Mouse (Mus musculus) forebrain, postnatal 0 days (tissue): ENCODE measurements at regions not wholly inside any gene's neighbourhood (a gene's known extent, or its start where the extent isn't known, plus 50 kb on each side); places are given as distances from the start of the nearest gene placed in this dataset.

Experiments
- ATAC-seq: fragments of 200-750 bp; cut with Nextera tagmentation; 2 replicates; pipeline ENCODE4 v1.8.0; 2017; ENCODE audit warnings: mild to moderate bottlenecking, moderate library complexity
- DNase-seq: peaks from one replicate; pipeline ENCODE4 v3.0.0-alpha.2; 2015
- H3K27ac ChIP-seq: fragments of 300-500 bp; sonication (generic); 2 replicates; pipeline ENCODE4 v1.5.1; 2014; ENCODE audit warnings: low read depth, mild to moderate bottlenecking, antibody characterized with exemption, low read length, moderate library complexity, mixed read lengths
- H3K27me3 ChIP-seq: fragments of 300-500 bp; sonication (generic); 2 replicates; pipeline ENCODE4 v1.6.1; 2014; ENCODE audit warnings: mild to moderate bottlenecking, low read length, mixed read lengths; ENCODE audit not compliant: insufficient read depth
- H3K36me3 ChIP-seq: fragments of 300-500 bp; sonication (generic); 2 replicates; pipeline ENCODE4 v1.6.1; 2014; ENCODE audit warnings: mild to moderate bottlenecking, moderate library complexity; ENCODE audit not compliant: insufficient read depth
- H3K4me1 ChIP-seq: fragments of 300-500 bp; sonication (generic); 2 replicates; pipeline ENCODE4 v1.6.1; 2014; ENCODE audit warnings: antibody characterized with exemption; ENCODE audit not compliant: insufficient read depth
- H3K4me2 ChIP-seq: fragments of 300-500 bp; sonication (generic); 2 replicates; pipeline ENCODE4 v1.6.1; 2014; ENCODE audit warnings: low read depth, mild to moderate bottlenecking, moderate library complexity
- H3K4me3 ChIP-seq: fragments of 300-500 bp; sonication (generic); 2 replicates; pipeline ENCODE4 v1.5.1; 2014; ENCODE audit warnings: low read depth, low read length, mixed read lengths
- H3K9ac ChIP-seq: fragments of 300-500 bp; sonication (generic); 2 replicates; pipeline ENCODE4 v1.6.1; 2014; ENCODE audit warnings: mild to moderate bottlenecking
- H3K9me3 ChIP-seq: fragments of 300-500 bp; sonication (generic); 2 replicates; pipeline ENCODE4 v1.6.1; 2016; ENCODE audit warnings: low read length
- CTCF ChIP-seq: sonication (generic); IDR thresholded peaks from 2 replicates; pipeline ENCODE4 v1.5.1; 2016; ENCODE audit warnings: antibody characterized with exemption, control low read depth, low read depth
- WGBS: fragments of 180-500 bp; shearing (Covaris S2); extraction: QIAGEN DNeasy Blood & Tissue Kit; methylation state at CpG from one replicate; pipeline ENCODE4 v1.1.7; 2014; 5-methylcytosine and 5-hydroxymethylcytosine counted together

DNA sequence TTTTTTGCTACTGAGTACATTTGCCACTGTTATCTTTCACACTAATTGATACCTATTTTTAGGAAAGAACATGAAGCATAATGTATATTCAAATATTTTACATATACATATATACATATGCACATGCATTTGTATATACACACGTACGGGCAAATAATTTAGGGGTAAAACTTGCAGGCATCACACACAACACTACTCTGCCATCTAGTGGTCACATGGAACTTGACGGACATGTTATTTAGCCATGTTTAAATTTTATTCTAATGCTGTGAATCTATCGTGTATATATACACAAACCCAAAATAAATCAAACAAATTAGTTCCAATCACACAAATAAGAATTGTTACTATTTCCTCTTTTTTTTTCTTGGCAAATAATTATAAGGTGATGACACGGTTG, 466.5 kb downstream of the Kcnj2 start:
- WGBS: 22% methylated on average over 5 of the region's 5 CpGs

GRCm38 (mm10) chr11:111536040-111536836, 470.3 kb downstream of the Kcnj2 start:
- Histone ChIP-seq H3K27ac (no peak overlapping the region), H3K9ac (no peak overlapping the region), H3K36me3 (no peaks in the 10 kb centered on the region), H3K4me1 (no peaks in the 10 kb centered on the region), H3K4me2 (no peak overlapping the region), H3K27me3 (no peaks in the 10 kb centered on the region), H3K9me3 (no peaks in the 10 kb centered on the region), H3K4me3 (no peak overlapping the region)
- DNase-seq (peak; percentile 92), ATAC-seq (no peak)
- TF ChIP-seq CTCF: peak; percentile 90
- WGBS: 48% methylated on average over 17 of the region's 17 CpGs

More for the DNA sequence above, 466.5 kb downstream of the Kcnj2 start:
- Histone ChIP-seq H3K4me1 (no peaks in the 10 kb centered on the region), H3K4me2 (no peak overlapping the region), H3K4me3 (no peak overlapping the region), H3K9me3 (no peaks in the 10 kb centered on the region), H3K27me3 (no peaks in the 10 kb centered on the region), H3K36me3 (no peaks in the 10 kb centered on the region), H3K9ac (no peak overlapping the region), H3K27ac (no peak overlapping the region)
- ATAC-seq (no peak; the same call in 1 of the 2 replicates), DNase-seq (peak; percentile 81)
- peak; percentile 83 for TF ChIP-seq CTCF

DNA sequence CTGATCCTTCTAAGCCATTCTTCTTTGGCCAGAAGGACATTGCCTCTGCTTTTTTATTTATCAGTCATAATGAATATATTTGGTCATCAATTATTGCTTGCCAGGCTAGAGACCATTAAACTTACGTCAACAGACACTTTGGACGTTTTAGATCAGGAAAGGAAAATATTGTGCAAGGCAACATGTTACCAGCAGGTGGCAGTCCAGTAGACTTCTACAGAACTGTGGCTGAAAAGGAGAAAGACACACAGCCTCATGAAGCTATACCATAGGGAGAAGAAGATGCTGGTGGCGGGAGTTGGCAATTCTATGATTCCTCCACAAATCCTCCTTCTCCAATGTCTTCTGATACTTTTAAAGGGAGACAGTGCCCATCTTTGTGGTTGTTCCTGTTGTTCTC, 471.7 kb downstream of the Kcnj2 start:
- Histone ChIP-seq H3K4me2 (no peak overlapping the region), H3K27me3 (no peaks in the 10 kb centered on the region), H3K4me3 (no peak overlapping the region), H3K9me3 (no peaks in the 10 kb centered on the region), H3K4me1 (no peaks in the 10 kb centered on the region), H3K36me3 (no peaks in the 10 kb centered on the region), H3K27ac (no peak overlapping the region), H3K9ac (no peak overlapping the region)
- no peak for ATAC-seq
- peak; percentile 78 for DNase-seq
- 21% methylated on average over 3 of the region's 3 CpGs for WGBS
- peak; percentile 81 for TF ChIP-seq CTCF

- H3K9ac ChIP-seq: no peak overlapping the region
- TF ChIP-seq CTCF: no peak
- DNase-seq: no peak
- 84% methylated on average over 6 of the region's 6 CpGs for WGBS
- no peak overlapping the region for H3K4me2 ChIP-seq
- H3K4me3 ChIP-seq: no peak overlapping the region
- H3K36me3 ChIP-seq: no peaks in the 10 kb centered on the region
- no peak for ATAC-seq
- no peaks in the 10 kb centered on the region for H3K9me3 ChIP-seq
- H3K27me3 ChIP-seq: no peaks in the 10 kb centered on the region
- H3K4me1 ChIP-seq: no peaks in the 10 kb centered on the region
- no peak overlapping the region for H3K27ac ChIP-seq
Measured at GRCm38 (mm10) chr11:111539960-111540359, 474.0 kb downstream of the Kcnj2 start.

DNA sequence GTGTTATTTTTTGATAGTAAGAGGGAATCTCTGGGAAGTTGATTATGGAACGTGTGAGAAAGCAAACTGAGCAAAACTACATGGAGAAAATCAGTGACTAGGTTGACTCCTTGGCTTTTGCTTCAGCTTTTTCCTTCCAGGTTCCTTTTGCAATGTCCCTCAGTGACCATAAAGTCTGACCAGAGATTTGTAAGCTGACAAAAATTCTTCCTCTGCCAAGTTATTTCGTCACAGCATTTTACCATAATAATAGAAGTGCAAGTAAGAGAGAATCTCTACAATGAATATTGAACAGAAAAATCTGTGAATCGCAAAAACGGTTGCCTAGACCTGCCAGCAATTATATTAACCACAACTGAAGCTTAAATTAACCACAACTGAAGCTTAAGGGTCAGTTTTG, 479.3 kb downstream of the Kcnj2 start:
- Histone ChIP-seq H3K4me1 (no peaks in the 10 kb centered on the region), H3K4me3 (no peak overlapping the region), H3K27me3 (no peaks in the 10 kb centered on the region), H3K9me3 (no peaks in the 10 kb centered on the region), H3K4me2 (no peak overlapping the region), H3K9ac (no peak overlapping the region), H3K36me3 (no peaks in the 10 kb centered on the region), H3K27ac (no peak overlapping the region)
- no peak for TF ChIP-seq CTCF
- DNase-seq (no peak), ATAC-seq (no peak)
- WGBS: 61% methylated on average over 4 of the region's 4 CpGs

- no peak overlapping the region for H3K9ac ChIP-seq
- no peak for ATAC-seq
- no peak overlapping the region for H3K27ac ChIP-seq
- H3K4me1 ChIP-seq: no peaks in the 10 kb centered on the region
- H3K4me3 ChIP-seq: no peak overlapping the region
- H3K36me3 ChIP-seq: no peaks in the 10 kb centered on the region
- H3K27me3 ChIP-seq: no peaks in the 10 kb centered on the region
- H3K4me2 ChIP-seq: no peak overlapping the region
- no peak for DNase-seq
- no peak for TF ChIP-seq CTCF
- no peaks in the 10 kb centered on the region for H3K9me3 ChIP-seq
Measured at GRCm38 (mm10) chr11:111555131-111555530, 489.2 kb downstream of the Kcnj2 start.

GRCm38 (mm10) chr11:111555615-111556014, 489.7 kb downstream of the Kcnj2 start:
- Histone ChIP-seq H3K27ac (no peak overlapping the region), H3K4me3 (no peak overlapping the region), H3K36me3 (no peaks in the 10 kb centered on the region), H3K4me2 (no peak overlapping the region), H3K9ac (no peak overlapping the region), H3K9me3 (no peaks in the 10 kb centered on the region), H3K4me1 (no peaks in the 10 kb centered on the region), H3K27me3 (no peaks in the 10 kb centered on the region)
- TF ChIP-seq CTCF: no peak
- no peak for ATAC-seq
- WGBS: 49% methylated on average over 6 of the region's 6 CpGs
- DNase-seq: no peak
